ENCODE assay signal across 8 mouse cellular contexts in genomic region chr7:29815061-29815784, GRCm38 (mm10). TPM values are rescaled to one million over a fixed set of nuclear protein-coding genes. Genes with fewer than 3 reads are reported as not detected.
DNase-seq lines count a peak whose midpoint lies in the region; ATAC-seq and TF ChIP-seq lines count a peak whose summit lies in the region.

No protein-coding gene starts in this region.

- WGBS in lung, embryonic 14.5 days, result 2% methylated on average over 12 of the region's 12 CpGs
- WGBS in embryonic facial prominence, embryonic 11.5 days, result 3% methylated on average over 12 of the region's 12 CpGs
- under 1% methylated on average over 12 of the region's 12 CpGs for WGBS in hindbrain, postnatal 0 days
- under 1% methylated on average over 12 of the region's 12 CpGs for WGBS in midbrain, embryonic 16.5 days

- intact Hi-C loops in left cerebral cortex, postnatal 14 days (cut with DNase I), result loop anchor here (5.0 to 10.0 kb wide), 4 partner anchors 33 to 90 kb away; partner anchors contain the start of genes Zfp27, Zfp30, Zfp383 and Zfp84

- H3K4me2 ChIP-seq in lung, embryonic 14.5 days, result peak overlapping the region; percentile 83
- peak overlapping the region; percentile 57 for H3K4me2 ChIP-seq in embryonic facial prominence, embryonic 11.5 days (ENCODE audit: low read depth, low read length)
- H3K4me2 ChIP-seq in hindbrain, postnatal 0 days (ENCODE audit: low read depth, low read length), result peak overlapping the region; percentile 78
- peak overlapping the region; percentile 77 for H3K4me2 ChIP-seq in midbrain, embryonic 16.5 days (ENCODE audit: low read length)

- peaks cover 8% of the 10 kb centered on the region; the same call in 1 of the 2 replicates for H3K4me1 ChIP-seq in lung, embryonic 14.5 days (ENCODE audit: insufficient read depth)
- H3K4me1 ChIP-seq in embryonic facial prominence, embryonic 11.5 days (ENCODE audit: control insufficient read depth, insufficient read depth, low read length), result no peaks in the 10 kb centered on the region
- peaks cover 24% of the 10 kb centered on the region; the same call in 1 of the 2 replicates for H3K4me1 ChIP-seq in hindbrain, postnatal 0 days (ENCODE audit: insufficient read depth, low read length)
- peaks cover 40% of the 10 kb centered on the region for H3K4me1 ChIP-seq in midbrain, embryonic 16.5 days (ENCODE audit: control insufficient read depth, insufficient read depth, low read length)

- no peak for TF ChIP-seq CTCF in lung, embryonic 14.5 days (IDR thresholded peaks at IDR 0.05; ENCODE audit: low read depth)
- TF ChIP-seq CTCF in hindbrain, postnatal 0 days (IDR thresholded peaks at IDR 0.05; ENCODE audit: low read depth), result no peak

- no peak overlapping the region for H3K27ac ChIP-seq in lung, embryonic 14.5 days (ENCODE audit: low read depth)
- no peak overlapping the region for H3K27ac ChIP-seq in embryonic facial prominence, embryonic 11.5 days (replicated peaks; ENCODE audit: low read depth, low read length)
- H3K27ac ChIP-seq in hindbrain, postnatal 0 days, result peak overlapping the region; percentile 83; the same call in 1 of the 2 replicates
- H3K27ac ChIP-seq in midbrain, embryonic 16.5 days (ENCODE audit: low read length), result peak overlapping the region; percentile 85

- DNase-seq in lung, embryonic 14.5 days, result no peak
- no peak for DNase-seq in lung, postnatal 25 days (ENCODE audit: low spot score)
- DNase-seq in embryonic facial prominence, embryonic 11.5 days (ENCODE audit: low spot score), result peak; percentile 11
- DNase-seq in hindbrain, postnatal 0 days (ENCODE audit: low spot score), result peak; percentile 30
- no peak for DNase-seq in gastrocnemius, postnatal 25 days
- DNase-seq in left cerebral cortex, postnatal 14 days (ENCODE audit: low spot score in 2 of 2), result no peak
- no peak for DNase-seq in frontal cortex, postnatal 10 days (ENCODE audit: low spot score in 2 of 2)

- ATAC-seq in lung, embryonic 14.5 days (ENCODE audit: insufficient read depth), result peak; percentile 35
- peak; percentile 55 for ATAC-seq in embryonic facial prominence, embryonic 11.5 days (replicated peaks; ENCODE audit: insufficient number of reproducible peaks, low FRiP score, low TSS enrichment, low read depth)
- ATAC-seq in hindbrain, postnatal 0 days, result peak; percentile 50
- peak; percentile 65 for ATAC-seq in midbrain, embryonic 16.5 days

- H3K9ac ChIP-seq in lung, embryonic 14.5 days, result peak overlapping the region; percentile 73
- peak overlapping the region; percentile 66 for H3K9ac ChIP-seq in embryonic facial prominence, embryonic 11.5 days (replicated peaks; ENCODE audit: low read length)
- H3K9ac ChIP-seq in hindbrain, postnatal 0 days (replicated peaks; ENCODE audit: low read length), result peak overlapping the region; percentile 62
- peak overlapping the region; percentile 85 for H3K9ac ChIP-seq in midbrain, embryonic 16.5 days (ENCODE audit: low read depth, low read length)

- no peaks in the 10 kb centered on the region for H3K36me3 ChIP-seq in lung, embryonic 14.5 days (ENCODE audit: insufficient read depth)
- no peaks in the 10 kb centered on the region for H3K36me3 ChIP-seq in embryonic facial prominence, embryonic 11.5 days (replicated peaks; ENCODE audit: control insufficient read depth, insufficient read depth, low read depth, low read length)
- no peaks in the 10 kb centered on the region for H3K36me3 ChIP-seq in hindbrain, postnatal 0 days (ENCODE audit: insufficient read depth, low read length)
- H3K36me3 ChIP-seq in midbrain, embryonic 16.5 days (ENCODE audit: control insufficient read depth, insufficient read depth, low read length), result no peaks in the 10 kb centered on the region

- no peaks in the 10 kb centered on the region for H3K9me3 ChIP-seq in lung, embryonic 14.5 days (ENCODE audit: low read depth, low read length)
- no peaks in the 10 kb centered on the region for H3K9me3 ChIP-seq in embryonic facial prominence, embryonic 11.5 days (replicated peaks; ENCODE audit: control insufficient read depth, low read length)
- H3K9me3 ChIP-seq in hindbrain, postnatal 0 days (ENCODE audit: low read length), result no peaks in the 10 kb centered on the region
- no peaks in the 10 kb centered on the region for H3K9me3 ChIP-seq in midbrain, embryonic 16.5 days (replicated peaks; ENCODE audit: control insufficient read depth, low read length, poor library complexity, severe bottlenecking)

- peak overlapping the region; percentile 62 for H3K4me3 ChIP-seq in lung, embryonic 14.5 days (ENCODE audit: low read depth, low read length)
- H3K4me3 ChIP-seq in embryonic facial prominence, embryonic 11.5 days (ENCODE audit: low read depth, low read length), result peak overlapping the region; percentile 44
- H3K4me3 ChIP-seq in hindbrain, postnatal 0 days (ENCODE audit: low read length), result peak overlapping the region; percentile 63
- H3K4me3 ChIP-seq in midbrain, embryonic 16.5 days (ENCODE audit: low read depth, low read length), result peak overlapping the region; percentile 78

- no peaks in the 10 kb centered on the region for H3K27me3 ChIP-seq in lung, embryonic 14.5 days (ENCODE audit: insufficient read depth, low read length)
- H3K27me3 ChIP-seq in embryonic facial prominence, embryonic 11.5 days (ENCODE audit: control insufficient read depth, insufficient read depth, low read length), result no peaks in the 10 kb centered on the region
- no peaks in the 10 kb centered on the region for H3K27me3 ChIP-seq in hindbrain, postnatal 0 days (ENCODE audit: insufficient read depth, low read length)
- no peaks in the 10 kb centered on the region for H3K27me3 ChIP-seq in midbrain, embryonic 16.5 days (ENCODE audit: control insufficient read depth, insufficient read depth, low read depth, low read length)

RNA-seq across cellular contexts. Expression of gene Zfp790, which starts 0.7 kb away (rescaled TPM):
- 13.5 and 14.0 TPM in 2 replicates for polyA plus RNA-seq in lung, embryonic 14.5 days (2014; fragmentation: Nextera tagmentation; extraction: Ambion mirVana)
- 20.0 and 23.0 TPM in 2 replicates for polyA plus RNA-seq in embryonic facial prominence, embryonic 11.5 days (2014; fragmentation: Nextera tagmentation; extraction: Ambion mirVana)
- total RNA-seq in hindbrain, postnatal 0 days (2014; rRNA removed), result 6.2 and 6.4 TPM in 2 replicates
- 8.8 and 10.2 TPM in 2 replicates for polyA plus RNA-seq in hindbrain, postnatal 0 days (2015; fragmentation: Nextera tagmentation; extraction: Ambion mirVana)
- 32.2 and 32.3 TPM in 2 replicates for polyA plus RNA-seq in midbrain, embryonic 16.5 days (2015; fragmentation: Nextera tagmentation; extraction: Ambion mirVana)
- total RNA-seq in gastrocnemius, postnatal 25 days (2021), result 1 to 10 TPM; 7.5 to 8.3 TPM
- total RNA-seq in left cerebral cortex, postnatal 14 days (2021), result 10 to 100 TPM; 16.6 to 21.5 TPM

RNA-seq across cellular contexts. Expression of gene Zfp30, which starts 31.4 kb away (rescaled TPM):
- 7.7 and 7.8 TPM in 2 replicates for polyA plus RNA-seq in lung, embryonic 14.5 days (2014; fragmentation: Nextera tagmentation; extraction: Ambion mirVana)
- 8.4 and 9.0 TPM in 2 replicates for polyA plus RNA-seq in embryonic facial prominence, embryonic 11.5 days (2014; fragmentation: Nextera tagmentation; extraction: Ambion mirVana)
- 10.1 and 11.3 TPM in 2 replicates for total RNA-seq in hindbrain, postnatal 0 days (2014; rRNA removed)
- polyA plus RNA-seq in hindbrain, postnatal 0 days (2015; fragmentation: Nextera tagmentation; extraction: Ambion mirVana), result 10.8 and 10.9 TPM in 2 replicates
- 14.0 and 14.8 TPM in 2 replicates for polyA plus RNA-seq in midbrain, embryonic 16.5 days (2015; fragmentation: Nextera tagmentation; extraction: Ambion mirVana)
- total RNA-seq in gastrocnemius, postnatal 25 days (2021), result 1 to 10 TPM; 2.2 to 2.8 TPM
- total RNA-seq in left cerebral cortex, postnatal 14 days (2021), result 10 to 100 TPM; 11.7 TPM

RNA-seq across cellular contexts. Expression of gene Zfp940, which starts 38.2 kb away (rescaled TPM):
- 6.0 and 7.2 TPM in 2 replicates for polyA plus RNA-seq in lung, embryonic 14.5 days (2014; fragmentation: Nextera tagmentation; extraction: Ambion mirVana)
- polyA plus RNA-seq in embryonic facial prominence, embryonic 11.5 days (2014; fragmentation: Nextera tagmentation; extraction: Ambion mirVana), result 9.4 and 10.7 TPM in 2 replicates
- 5.3 and 7.4 TPM in 2 replicates for total RNA-seq in hindbrain, postnatal 0 days (2014; rRNA removed)
- polyA plus RNA-seq in hindbrain, postnatal 0 days (2015; fragmentation: Nextera tagmentation; extraction: Ambion mirVana), result 8.6 and 10.3 TPM in 2 replicates
- polyA plus RNA-seq in midbrain, embryonic 16.5 days (2015; fragmentation: Nextera tagmentation; extraction: Ambion mirVana), result 17.4 and 17.9 TPM in 2 replicates
- total RNA-seq in gastrocnemius, postnatal 25 days (2021), result 1 to 10 TPM; 1.6 TPM
- 10 to 100 TPM; 20.3 to 23.2 TPM for total RNA-seq in left cerebral cortex, postnatal 14 days (2021)

RNA-seq across cellular contexts. Expression of gene Zfp420, which starts 44.6 kb away (rescaled TPM):
- polyA plus RNA-seq in lung, embryonic 14.5 days (2014; fragmentation: Nextera tagmentation; extraction: Ambion mirVana), result 6.5 and 8.6 TPM in 2 replicates
- 8.9 and 9.1 TPM in 2 replicates for polyA plus RNA-seq in embryonic facial prominence, embryonic 11.5 days (2014; fragmentation: Nextera tagmentation; extraction: Ambion mirVana)
- total RNA-seq in hindbrain, postnatal 0 days (2014; rRNA removed), result 14.7 and 17.8 TPM in 2 replicates
- polyA plus RNA-seq in hindbrain, postnatal 0 days (2015; fragmentation: Nextera tagmentation; extraction: Ambion mirVana), result 12.1 and 14.0 TPM in 2 replicates
- 23.7 and 26.7 TPM in 2 replicates for polyA plus RNA-seq in midbrain, embryonic 16.5 days (2015; fragmentation: Nextera tagmentation; extraction: Ambion mirVana)
- 1 to 10 TPM; 2.9 to 3.2 TPM for total RNA-seq in gastrocnemius, postnatal 25 days (2021)
- total RNA-seq in left cerebral cortex, postnatal 14 days (2021), result 10 to 100 TPM; 12.8 to 13.7 TPM

RNA-seq across cellular contexts. Expression of gene Zfp84, which starts 46.9 kb away (rescaled TPM):
- polyA plus RNA-seq in lung, embryonic 14.5 days (2014; fragmentation: Nextera tagmentation; extraction: Ambion mirVana), result 14.3 and 14.5 TPM in 2 replicates
- polyA plus RNA-seq in embryonic facial prominence, embryonic 11.5 days (2014; fragmentation: Nextera tagmentation; extraction: Ambion mirVana), result 15.3 and 15.9 TPM in 2 replicates
- total RNA-seq in hindbrain, postnatal 0 days (2014; rRNA removed), result 10.7 and 11.4 TPM in 2 replicates
- polyA plus RNA-seq in hindbrain, postnatal 0 days (2015; fragmentation: Nextera tagmentation; extraction: Ambion mirVana), result 5.8 and 6.5 TPM in 2 replicates
- polyA plus RNA-seq in midbrain, embryonic 16.5 days (2015; fragmentation: Nextera tagmentation; extraction: Ambion mirVana), result 15.4 and 17.6 TPM in 2 replicates
- 1 to 10 TPM; 6.4 to 6.9 TPM for total RNA-seq in gastrocnemius, postnatal 25 days (2021)
- total RNA-seq in left cerebral cortex, postnatal 14 days (2021), result 10 to 100 TPM; 15.6 to 16.7 TPM

Comparison
In these comparisons a context has a peak if more than half of its experiments do, and no peak if none do; other contexts are left out.
1. DNase-seq: peak in embryonic facial prominence, embryonic 11.5 days (single experiment) and hindbrain, postnatal 0 days (single experiment); none in lung, embryonic 14.5 days (single experiment), lung, postnatal 25 days (single experiment), gastrocnemius, postnatal 25 days (single experiment), left cerebral cortex, postnatal 14 days (0 of 2) and frontal cortex, postnatal 10 days (0 of 2).
2. H3K27ac ChIP-seq: peak in hindbrain, postnatal 0 days (single experiment) and midbrain, embryonic 16.5 days (single experiment); none in lung, embryonic 14.5 days (single experiment) and embryonic facial prominence, embryonic 11.5 days (single experiment).
3. Peak in every context shown above with its lines, with median percentiles within 50 percentile points of each other: ATAC-seq, H3K4me2 ChIP-seq, H3K4me3 ChIP-seq and H3K9ac ChIP-seq.